Mouse (Mus musculus): Measurements from ENCODE around the gene Rarg.

Rarg gene

GRCm38 (mm10) chr15:102256431-102257201 lies 701 bp downstream of the Rarg start:
- DNase-seq, result no peak

GRCm38 (mm10) chr15:102255547-102256255 lies 1.6 kb downstream of the Rarg start:
- DNase-seq, result peak in 1 of 2 experiments; percentile 9

- no peak for DNase-seq
Observed at GRCm38 (mm10) chr15:102250521-102250920, 6.8 kb downstream of the Rarg start.

DNA sequence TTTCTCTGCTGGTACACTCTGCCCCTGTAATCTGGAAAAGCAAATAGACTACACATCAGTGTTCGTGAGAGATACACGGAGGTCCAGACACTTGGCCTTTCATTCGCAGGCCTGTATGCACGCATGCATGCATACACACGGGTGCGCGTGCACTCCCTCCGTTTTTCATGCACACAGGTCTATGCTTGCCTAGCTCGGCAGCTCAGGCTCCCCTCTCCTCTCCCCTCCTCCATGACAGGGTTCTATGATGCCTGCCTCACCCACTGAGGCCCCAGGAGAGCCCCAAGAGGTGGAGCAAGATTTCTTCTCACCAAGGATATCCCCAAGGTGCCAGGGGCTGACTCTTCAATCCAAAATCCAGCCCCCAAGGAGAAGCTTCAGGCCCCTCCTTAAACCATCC lies 7.3 kb downstream of the Rarg start:
- no peak for DNase-seq

DNA sequence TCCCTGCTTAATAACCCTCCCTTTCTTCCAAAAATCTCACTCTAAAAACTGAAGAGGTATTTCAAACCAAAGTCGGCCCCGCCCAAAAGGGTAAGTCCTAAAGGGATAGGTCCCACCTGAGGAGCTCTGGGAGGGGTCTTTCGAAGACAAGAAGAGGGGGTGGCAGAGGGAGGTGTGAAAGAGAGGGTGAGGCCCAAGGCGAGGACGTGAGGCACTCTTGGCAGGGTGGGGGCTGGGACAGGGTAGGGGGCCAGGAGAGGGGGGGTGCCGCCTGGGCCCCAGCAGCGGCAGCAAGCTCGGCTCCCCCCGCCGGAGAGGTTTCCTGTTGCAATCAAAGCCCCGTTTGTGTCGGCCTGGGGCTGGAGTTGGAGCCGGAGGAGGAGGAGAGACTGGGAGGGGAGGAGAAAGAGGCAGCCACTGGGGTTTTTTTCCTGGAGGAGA lies 8.0 kb downstream of the Rarg start:
- DNase-seq, result no peak

DNA sequence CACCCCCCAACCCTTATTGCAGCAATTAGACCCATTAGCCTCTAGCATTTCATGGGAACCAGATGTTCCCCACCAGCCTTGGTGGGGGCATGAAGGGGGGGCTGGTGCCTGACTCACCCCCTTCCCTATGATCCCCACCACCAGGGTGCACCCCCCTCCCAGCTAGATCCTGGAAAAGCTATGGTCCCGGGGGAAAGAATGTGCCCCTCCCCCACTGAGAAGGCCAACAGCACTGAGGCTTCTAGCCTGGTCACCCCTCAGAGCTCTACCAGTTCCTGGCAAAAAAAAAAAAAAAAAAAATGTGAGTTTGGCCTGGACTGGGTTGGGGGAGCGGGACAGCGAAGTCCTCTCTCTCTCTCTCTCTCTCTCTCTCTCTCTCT lies 8.5 kb downstream of the Rarg start:
- DNase-seq, result no peak

DNA sequence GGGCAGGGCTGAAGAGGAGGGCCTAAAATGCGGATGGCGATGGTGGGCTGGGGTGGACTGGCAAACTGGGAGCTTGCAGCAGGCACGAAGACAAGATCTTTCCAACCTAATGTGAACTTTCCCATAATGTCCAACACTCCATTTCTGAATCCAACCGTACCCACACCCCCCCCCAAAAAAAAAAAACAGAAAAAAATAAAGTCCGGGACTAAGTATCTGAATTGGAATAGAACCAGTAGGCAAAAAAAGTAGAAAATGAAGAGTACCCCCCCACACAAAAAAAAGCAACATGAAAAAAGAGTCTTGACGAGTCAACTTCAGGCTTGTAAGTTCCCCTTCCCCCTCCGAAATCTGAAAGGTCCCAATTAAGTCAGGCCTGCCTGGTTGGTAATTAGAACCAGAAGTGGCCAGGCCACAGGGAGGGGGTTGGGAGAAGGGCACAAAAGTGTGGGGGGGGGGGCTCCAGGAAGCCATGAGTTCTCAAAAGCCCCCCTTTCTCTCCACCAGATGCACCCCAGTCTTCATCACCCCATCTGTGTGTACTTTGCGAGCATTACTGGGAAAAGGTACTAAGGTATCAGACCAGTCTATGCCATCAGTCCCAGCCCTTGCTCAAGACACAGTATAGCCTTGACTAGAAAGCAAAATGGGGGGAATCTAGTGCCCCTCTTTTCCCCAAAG lies 9.0 kb downstream of the Rarg start:
- no peak for DNase-seq

DNA sequence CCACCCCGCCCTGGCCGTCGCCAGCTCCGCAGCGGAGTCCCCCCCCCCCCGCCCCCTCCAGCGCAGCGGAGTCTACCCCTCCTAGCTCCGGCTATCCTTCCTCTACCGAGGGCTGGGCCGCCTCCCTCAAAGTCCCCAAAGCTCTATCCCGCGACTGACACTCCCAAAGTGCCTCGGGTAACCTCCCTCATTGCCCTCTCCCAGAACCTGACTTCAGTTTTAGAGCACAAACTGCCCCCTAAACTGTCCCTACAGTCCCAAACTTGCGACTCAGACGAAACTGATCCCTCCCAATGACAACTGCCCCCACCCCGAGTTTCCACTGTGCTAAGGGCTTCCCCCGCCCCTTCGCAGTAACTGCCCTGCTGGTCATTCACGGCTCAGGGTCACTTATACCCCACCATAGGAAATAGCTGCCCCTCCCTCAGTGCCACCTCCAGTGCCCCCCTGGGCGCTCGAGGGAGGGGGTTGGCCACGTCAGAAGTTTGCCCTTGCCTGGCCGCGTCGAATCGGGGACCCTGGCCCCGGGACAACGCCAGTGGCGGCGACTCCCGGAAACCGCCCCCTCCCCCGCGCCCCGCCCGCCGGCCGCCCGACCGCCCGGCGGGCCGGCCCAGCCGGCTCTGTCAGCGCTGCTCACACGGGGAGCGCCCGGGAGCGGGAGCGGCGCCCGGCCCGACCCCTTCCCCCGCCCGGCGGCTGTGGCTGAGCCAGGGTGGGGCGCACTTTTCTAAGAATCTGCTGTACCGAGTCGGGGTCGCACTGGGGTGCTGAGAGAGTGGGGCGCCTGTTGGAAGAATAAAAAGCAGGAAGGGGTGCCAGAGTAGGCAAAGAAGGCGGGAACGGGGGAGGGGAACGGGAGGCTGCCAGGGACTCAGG lies 9.8 kb downstream of the Rarg start:
- peak; percentile 48 to 58 for DNase-seq

- peak; percentile 69 to 73 for DNase-seq
Observed at GRCm38 (mm10) chr15:102246866-102247251, 10.5 kb downstream of the Rarg start.

DNA sequence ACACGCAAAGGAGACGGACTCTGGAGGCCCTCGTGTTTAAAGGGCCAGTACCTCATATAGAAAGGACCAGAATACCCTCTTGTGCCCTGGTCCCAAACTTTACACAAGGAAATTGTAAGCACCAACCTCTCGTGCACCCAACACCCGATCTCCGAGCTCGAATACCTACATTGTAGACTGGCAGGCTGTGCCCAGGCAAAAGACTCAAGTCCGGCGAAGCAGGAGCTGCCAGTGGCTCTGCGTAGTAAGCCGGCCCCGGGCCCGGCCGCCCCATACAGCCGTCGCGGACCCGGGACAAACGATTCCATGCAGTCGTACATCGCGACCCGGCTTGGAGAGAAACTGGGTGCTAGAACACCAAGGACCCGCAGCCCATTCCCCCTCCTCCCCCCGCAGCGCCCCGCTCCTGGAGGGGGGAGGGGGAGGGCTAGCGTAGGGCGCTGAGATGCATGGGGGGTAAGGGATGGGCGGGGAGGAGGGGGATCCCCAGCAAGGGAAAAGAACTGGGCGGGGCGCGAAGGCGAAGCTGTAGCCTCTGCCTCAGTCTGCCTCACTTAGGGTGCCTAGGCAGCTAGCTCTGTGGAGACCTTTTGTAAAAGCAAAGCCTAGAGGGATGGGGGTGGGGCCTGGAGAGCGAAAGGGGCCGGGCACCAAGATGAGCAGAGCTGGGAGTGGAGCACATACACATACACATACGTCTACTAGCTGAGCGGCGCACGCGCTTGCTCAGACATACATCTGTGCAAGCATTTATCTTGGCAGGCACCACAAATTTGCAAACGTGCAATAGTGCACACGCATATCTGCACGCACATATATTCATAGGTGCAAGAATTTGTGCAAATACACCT lies 11.2 kb downstream of the Rarg start:
- DNase-seq, result peak; percentile 65 to 73

DNA sequence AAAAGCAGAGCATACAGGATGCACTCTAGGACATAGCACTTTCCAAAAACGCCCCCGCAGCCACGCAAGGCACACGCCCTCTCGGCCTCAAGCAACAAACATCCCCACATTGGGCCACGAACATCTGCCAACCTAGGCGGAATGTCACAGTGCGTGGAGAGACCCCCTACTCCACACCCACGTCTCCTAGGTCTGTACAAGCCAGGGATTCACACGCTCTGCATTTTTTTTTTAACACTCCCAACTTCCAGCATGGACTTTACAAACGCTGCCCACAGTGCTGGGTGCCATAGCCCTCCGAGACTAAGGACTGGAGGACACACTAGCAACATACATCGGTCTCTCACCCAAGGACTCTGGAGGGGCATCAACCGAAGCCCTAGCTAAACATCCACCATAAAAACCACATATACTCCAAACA lies 11.8 kb downstream of the Rarg start:
- DNase-seq, result no peak

DNA sequence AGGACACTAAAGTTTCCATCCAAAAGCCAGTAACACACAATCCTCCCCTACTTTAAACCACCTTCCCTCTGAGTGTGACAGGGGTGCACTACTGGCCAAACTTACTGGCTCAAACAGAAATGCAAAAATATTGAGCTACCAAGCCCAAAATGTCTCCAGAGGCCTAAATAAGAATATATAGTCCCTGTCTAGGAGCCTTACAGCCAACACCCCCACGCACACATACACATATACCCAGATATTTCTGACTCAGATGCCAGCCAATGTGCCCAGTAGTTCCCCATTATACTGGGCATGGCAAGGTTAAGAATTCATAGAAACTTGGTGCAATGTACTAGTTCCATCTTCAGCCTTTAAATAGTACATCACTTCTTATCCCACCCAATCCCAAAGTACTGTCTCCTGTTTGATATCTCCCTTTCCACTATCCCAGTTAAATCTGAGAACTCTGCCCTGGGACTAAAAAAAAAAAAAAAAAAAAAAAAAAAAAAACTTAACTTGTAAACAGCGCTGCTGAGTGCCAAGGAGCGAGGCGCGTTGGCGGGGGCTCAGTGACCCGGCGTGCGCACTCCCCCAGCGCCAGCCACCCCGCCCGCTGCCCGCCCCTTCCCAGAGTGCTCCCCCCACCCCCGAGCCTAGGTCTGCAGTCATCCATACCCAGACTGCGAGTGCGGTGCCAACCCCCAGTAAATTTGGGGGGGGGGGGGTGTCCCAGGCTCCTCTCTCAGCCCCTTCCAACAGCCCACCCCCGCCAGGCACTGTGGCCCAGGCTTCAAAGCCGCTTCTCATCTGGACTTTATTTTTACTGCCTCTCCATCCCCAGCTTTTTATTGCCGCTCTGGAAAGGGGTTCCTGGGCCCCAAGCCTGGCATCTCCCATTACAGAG lies 12.8 kb downstream of the Rarg start:
- no peak for DNase-seq

GRCm38 (mm10) chr15:102243229-102244190 lies 13.8 kb downstream of the Rarg start:
- no peak for DNase-seq

DNA sequence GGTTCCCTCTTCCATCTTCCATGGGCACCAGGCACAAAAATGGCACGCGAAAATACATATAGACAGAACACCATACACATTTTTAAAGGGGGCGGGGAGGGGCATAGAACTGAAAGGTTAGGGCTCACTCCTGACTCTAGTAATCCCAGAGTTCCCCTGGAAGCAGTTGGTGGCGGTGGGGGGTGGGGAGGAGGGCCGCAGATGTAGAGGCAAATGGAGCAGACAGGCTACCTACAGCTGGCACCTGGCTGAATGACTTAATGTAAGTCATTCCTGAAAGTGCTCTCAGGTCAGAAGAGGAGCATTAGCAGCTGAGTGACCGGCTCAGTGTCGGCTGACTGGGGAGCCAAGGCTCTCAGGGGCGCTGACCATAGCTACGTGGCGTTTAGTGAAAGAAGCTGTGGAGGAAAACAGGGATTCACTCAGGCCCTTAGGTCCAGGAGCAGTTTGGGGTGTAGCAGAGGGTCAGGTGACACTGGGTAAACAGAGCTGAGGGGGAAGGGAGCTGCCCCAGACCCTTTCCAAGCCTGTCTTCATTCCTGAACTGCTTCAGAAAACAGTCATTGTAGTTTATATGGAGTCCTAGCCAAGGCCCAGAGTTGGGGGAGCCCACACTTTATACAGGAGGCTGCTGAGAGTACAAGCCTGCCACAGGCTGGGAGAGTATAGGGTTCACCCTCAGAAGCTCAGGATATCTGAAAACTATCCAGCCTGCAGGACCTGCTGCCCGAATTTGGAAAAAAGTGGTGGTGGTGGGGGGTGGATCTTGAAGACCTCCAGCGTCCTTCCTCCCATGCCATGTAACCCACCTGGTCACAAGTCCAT lies 14.7 kb downstream of the Rarg start:
- DNase-seq, result no peak

GRCm38 (mm10) chr15:102240607-102241006 lies 16.7 kb downstream of the Rarg start:
- no peak for DNase-seq

- DNase-seq, result no peak
Observed at GRCm38 (mm10) chr15:102239851-102240250, 17.5 kb downstream of the Rarg start.

GRCm38 (mm10) chr15:102239260-102239590 lies 18.1 kb downstream of the Rarg start:
- peak; percentile 76 to 78 for DNase-seq

- DNase-seq, result no peak
Observed at GRCm38 (mm10) chr15:102238543-102239259, 18.6 kb downstream of the Rarg start.
